21 mouse cellular contexts compared by ENCODE assay signal in genomic region chr16:75384526-75385222, GRCm38 (mm10).
DNase-seq lines count a peak whose midpoint lies in the region; ATAC-seq and TF ChIP-seq lines count a peak whose summit lies in the region.
"Had no signal": no experiment of that assay in that cellular context is flagged by ENCODE, and none has a peak within 500 bp of the region (broad histone marks: within the 10 kb centered on the region; RNA-seq: fewer than 3 reads in every experiment).

No protein-coding gene starts in this region.

- ATAC-seq in forebrain, postnatal 0 days = peak; percentile 67
- no peak for ATAC-seq in midbrain, embryonic 11.5 days (ENCODE audit: low FRiP score)
- no peak for ATAC-seq in midbrain, embryonic 14.5 days (ENCODE audit: low FRiP score, low TSS enrichment)
- no peak for ATAC-seq in intestine, embryonic 16.5 days
- ATAC-seq in hindbrain, embryonic 11.5 days (ENCODE audit: low FRiP score) = no peak
- ATAC-seq: forebrain, embryonic 15.5 days had no signal

- 64% methylated on average over 6 of the region's 6 CpGs for WGBS in forebrain, postnatal 0 days
- WGBS in forebrain, embryonic 10.5 days = 88% methylated on average over 6 of the region's 6 CpGs
- WGBS in midbrain, embryonic 11.5 days = 84% methylated on average over 6 of the region's 6 CpGs
- 90% methylated on average over 6 of the region's 6 CpGs for WGBS in midbrain, embryonic 14.5 days
- WGBS in intestine, embryonic 16.5 days = 82% methylated on average over 6 of the region's 6 CpGs
- 83% methylated on average over 6 of the region's 6 CpGs for WGBS in hindbrain, embryonic 11.5 days

- H3K27me3 ChIP-seq in forebrain, postnatal 0 days (ENCODE audit: insufficient read depth, low read length) = no peaks in the 10 kb centered on the region
- no peaks in the 10 kb centered on the region for H3K27me3 ChIP-seq in forebrain, embryonic 10.5 days (ENCODE audit: poor library complexity, severe bottlenecking)
- H3K27me3 ChIP-seq in midbrain, embryonic 11.5 days (ENCODE audit: control insufficient read depth, insufficient read depth, low read length) = no peaks in the 10 kb centered on the region
- H3K27me3 ChIP-seq in midbrain, embryonic 14.5 days (ENCODE audit: control insufficient read depth, insufficient read depth, low read length) = no peaks in the 10 kb centered on the region
- H3K27me3 ChIP-seq in intestine, embryonic 16.5 days (replicated peaks; ENCODE audit: control insufficient read depth, insufficient read depth, low read length) = no peaks in the 10 kb centered on the region
- no peaks in the 10 kb centered on the region for H3K27me3 ChIP-seq in hindbrain, embryonic 11.5 days (ENCODE audit: control insufficient read depth, insufficient read depth, low read length)
- H3K27me3 ChIP-seq: embryonic facial prominence, embryonic 13.5 days; embryonic facial prominence, embryonic 15.5 days; forebrain, embryonic 15.5 days had no signal

- no peaks in the 10 kb centered on the region for H3K9me3 ChIP-seq in forebrain, postnatal 0 days (ENCODE audit: low read length)
- H3K9me3 ChIP-seq in forebrain, embryonic 10.5 days = no peaks in the 10 kb centered on the region
- no peaks in the 10 kb centered on the region for H3K9me3 ChIP-seq in midbrain, embryonic 11.5 days (ENCODE audit: control insufficient read depth, low read length)
- no peaks in the 10 kb centered on the region for H3K9me3 ChIP-seq in midbrain, embryonic 14.5 days (ENCODE audit: control insufficient read depth, low read length)
- no peaks in the 10 kb centered on the region for H3K9me3 ChIP-seq in intestine, embryonic 16.5 days (ENCODE audit: control insufficient read depth, low read length)
- no peaks in the 10 kb centered on the region for H3K9me3 ChIP-seq in hindbrain, embryonic 11.5 days (ENCODE audit: control insufficient read depth, low read length)
- H3K9me3 ChIP-seq: embryonic facial prominence, embryonic 13.5 days; embryonic facial prominence, embryonic 15.5 days; forebrain, embryonic 15.5 days had no signal

- H3K9ac ChIP-seq in forebrain, postnatal 0 days = no peak overlapping the region
- H3K9ac ChIP-seq in midbrain, embryonic 11.5 days (ENCODE audit: low read length) = no peak overlapping the region
- no peak overlapping the region for H3K9ac ChIP-seq in midbrain, embryonic 14.5 days (replicated peaks; ENCODE audit: low read length)
- no peak overlapping the region for H3K9ac ChIP-seq in intestine, embryonic 16.5 days (ENCODE audit: low read depth, low read length)
- no peak overlapping the region for H3K9ac ChIP-seq in hindbrain, embryonic 11.5 days (ENCODE audit: low read depth, low read length)
- H3K9ac ChIP-seq: embryonic facial prominence, embryonic 13.5 days; embryonic facial prominence, embryonic 15.5 days; forebrain, embryonic 15.5 days had no signal

- no peak for TF ChIP-seq CTCF in forebrain, postnatal 0 days (IDR thresholded peaks at IDR 0.05; ENCODE audit: low read depth)

- no peaks in the 10 kb centered on the region for H3K36me3 ChIP-seq in forebrain, postnatal 0 days (ENCODE audit: insufficient read depth)
- no peaks in the 10 kb centered on the region for H3K36me3 ChIP-seq in forebrain, embryonic 10.5 days (replicated peaks)
- no peaks in the 10 kb centered on the region for H3K36me3 ChIP-seq in midbrain, embryonic 11.5 days (ENCODE audit: control insufficient read depth, insufficient read depth, low read length)
- no peaks in the 10 kb centered on the region for H3K36me3 ChIP-seq in midbrain, embryonic 14.5 days (ENCODE audit: control insufficient read depth, insufficient read depth, low read length)
- H3K36me3 ChIP-seq in intestine, embryonic 16.5 days (ENCODE audit: control insufficient read depth, insufficient read depth, low read length) = no peaks in the 10 kb centered on the region
- H3K36me3 ChIP-seq in hindbrain, embryonic 11.5 days (ENCODE audit: control insufficient read depth, insufficient read depth, low read length) = no peaks in the 10 kb centered on the region
- H3K36me3 ChIP-seq: embryonic facial prominence, embryonic 13.5 days; embryonic facial prominence, embryonic 15.5 days; forebrain, embryonic 15.5 days had no signal

- H3K4me3 ChIP-seq in forebrain, postnatal 0 days (ENCODE audit: low read depth, low read length) = no peak overlapping the region
- no peak overlapping the region for H3K4me3 ChIP-seq in forebrain, embryonic 10.5 days
- no peak overlapping the region for H3K4me3 ChIP-seq in midbrain, embryonic 11.5 days (ENCODE audit: low read depth, low read length)
- no peak overlapping the region for H3K4me3 ChIP-seq in midbrain, embryonic 14.5 days (replicated peaks; ENCODE audit: low read depth, low read length)
- H3K4me3 ChIP-seq in intestine, embryonic 16.5 days (ENCODE audit: low read length) = no peak overlapping the region
- H3K4me3 ChIP-seq in hindbrain, embryonic 11.5 days (ENCODE audit: low read depth, low read length) = no peak overlapping the region
- H3K4me3 ChIP-seq: embryonic facial prominence, embryonic 13.5 days; embryonic facial prominence, embryonic 15.5 days; erythroblast, embryonic 14.5 days; forebrain, embryonic 15.5 days had no signal

- peak overlapping the region; percentile 29; the same call in 1 of the 2 replicates for H3K27ac ChIP-seq in forebrain, postnatal 0 days (ENCODE audit: low read depth, low read length)
- no peak overlapping the region for H3K27ac ChIP-seq in forebrain, embryonic 10.5 days
- H3K27ac ChIP-seq in midbrain, embryonic 11.5 days (ENCODE audit: low read depth, low read length) = no peak overlapping the region
- H3K27ac ChIP-seq in midbrain, embryonic 14.5 days (replicated peaks; ENCODE audit: low read depth, low read length) = no peak overlapping the region
- no peak overlapping the region for H3K27ac ChIP-seq in intestine, embryonic 16.5 days (ENCODE audit: low read length)
- H3K27ac ChIP-seq in hindbrain, embryonic 11.5 days (ENCODE audit: low read depth, low read length) = no peak overlapping the region
- H3K27ac ChIP-seq: embryonic facial prominence, embryonic 13.5 days; embryonic facial prominence, embryonic 15.5 days; forebrain, embryonic 15.5 days had no signal

- H3K4me1 ChIP-seq in forebrain, postnatal 0 days (ENCODE audit: insufficient read depth) = no peaks in the 10 kb centered on the region
- H3K4me1 ChIP-seq in forebrain, embryonic 10.5 days = no peaks in the 10 kb centered on the region
- no peaks in the 10 kb centered on the region for H3K4me1 ChIP-seq in midbrain, embryonic 11.5 days (ENCODE audit: control insufficient read depth, insufficient read depth, low read length)
- no peaks in the 10 kb centered on the region for H3K4me1 ChIP-seq in midbrain, embryonic 14.5 days (ENCODE audit: control insufficient read depth, insufficient read depth, low read length)
- H3K4me1 ChIP-seq in intestine, embryonic 16.5 days (ENCODE audit: control insufficient read depth, insufficient read depth, low read length) = no peaks in the 10 kb centered on the region
- no peaks in the 10 kb centered on the region for H3K4me1 ChIP-seq in hindbrain, embryonic 11.5 days (replicated peaks; ENCODE audit: control insufficient read depth, insufficient read depth, low read length)
- H3K4me1 ChIP-seq: embryonic facial prominence, embryonic 13.5 days; embryonic facial prominence, embryonic 15.5 days; forebrain, embryonic 15.5 days had no signal

- peak; percentile 56 for DNase-seq in forebrain, postnatal 0 days
- DNase-seq in forebrain, embryonic 10.5 days (ENCODE audit: extremely low spot score, low spot score) = no peak
- peak; percentile 73 for DNase-seq in midbrain, embryonic 11.5 days (ENCODE audit: low spot score, missing footprints)
- no peak for DNase-seq in midbrain, embryonic 14.5 days
- peak; percentile 37 for DNase-seq in brain, embryonic 18.5 days (ENCODE audit: low read depth, low spot score)
- no peak for DNase-seq in hindbrain, embryonic 11.5 days (ENCODE audit: low spot score)
- DNase-seq: adrenal gland, adult 2 months; adrenal gland, postnatal 10 days; adrenal gland, postnatal 25 days; cerebellum, adult 11 months; cerebellum, adult 18-20 months; cerebellum, adult 8-10 months; cerebellum, adult 9-11 months; cerebellum, postnatal 14 days; cerebellum, postnatal 36 days; embryo, embryonic 11 days had no signal

- H3K4me2 ChIP-seq in forebrain, postnatal 0 days (ENCODE audit: low read depth) = no peak overlapping the region
- no peak overlapping the region for H3K4me2 ChIP-seq in midbrain, embryonic 11.5 days
- no peak overlapping the region for H3K4me2 ChIP-seq in midbrain, embryonic 14.5 days (ENCODE audit: low read length)
- H3K4me2 ChIP-seq in intestine, embryonic 16.5 days (ENCODE audit: low read depth, low read length) = no peak overlapping the region
- no peak overlapping the region for H3K4me2 ChIP-seq in hindbrain, embryonic 11.5 days (replicated peaks; ENCODE audit: low read depth, low read length)
- H3K4me2 ChIP-seq: embryonic facial prominence, embryonic 13.5 days; embryonic facial prominence, embryonic 15.5 days; forebrain, embryonic 15.5 days had no signal

Comparison
In these comparisons a context has a peak if more than half of its experiments do, and no peak if none do; other contexts are left out.
1. DNase-seq: peak in forebrain, postnatal 0 days (single experiment), midbrain, embryonic 11.5 days (single experiment) and brain, embryonic 18.5 days (single experiment); none in forebrain, embryonic 10.5 days (single experiment), midbrain, embryonic 14.5 days (single experiment) and hindbrain, embryonic 11.5 days (single experiment).